Mouse (Mus musculus): ENCODE measurements at regions not wholly inside any gene's neighbourhood (a gene's known extent, or its start where the extent isn't known, plus 50 kb on each side); places are given as distances from the start of the nearest gene placed in this dataset.
"Not testable (repeated sequence)": the region's sequence is repeated elsewhere in the genome, so short reads cannot be mapped to it uniquely, and the experiment has no call there.

DNA sequence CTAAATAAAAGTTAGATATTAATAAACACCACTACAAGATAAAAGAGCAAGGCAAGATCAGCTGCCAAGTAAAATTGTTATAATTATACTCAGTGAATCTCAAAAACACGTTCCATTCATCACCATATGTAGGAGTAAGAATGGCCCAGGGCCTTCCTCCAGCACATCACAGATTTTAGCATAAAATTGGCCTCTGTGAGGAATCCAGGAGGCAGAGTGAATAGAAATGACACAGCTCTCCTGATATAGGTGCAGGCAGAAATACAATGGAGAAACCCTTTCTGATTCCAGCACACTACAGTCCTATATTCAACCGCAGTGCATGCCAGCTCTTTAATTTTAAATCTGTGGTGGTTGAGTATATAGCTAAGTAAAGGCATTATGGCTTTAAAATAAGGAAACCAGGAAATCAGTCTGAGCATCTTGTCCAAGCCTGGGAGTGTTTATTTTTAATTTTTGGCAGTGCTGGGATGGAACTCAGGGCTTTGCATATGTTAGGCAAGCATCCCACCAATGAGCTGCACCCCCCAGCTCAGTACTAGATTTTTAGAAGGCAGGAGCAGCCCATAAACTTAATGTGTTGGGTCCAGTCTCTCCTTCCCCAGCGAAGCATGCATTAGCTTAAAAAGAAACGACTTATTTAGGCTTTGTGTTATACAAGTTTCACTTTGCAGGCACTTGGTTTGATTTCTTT lies 158.3 kb upstream of the Ptprz1 start:
- Histone ChIP-seq H3K36me3 (ENCODE audit: control insufficient read depth, insufficient read depth, low read length) (no peaks in the 10 kb centered on the region), H3K4me2 (ENCODE audit: low read depth, low read length) (no peak overlapping the region), H3K9ac (ENCODE audit: low read length) (no peak overlapping the region), H3K27ac (ENCODE audit: low read length) (no peak overlapping the region), H3K27me3 (ENCODE audit: control insufficient read depth, insufficient read depth, low read length) (no peaks in the 10 kb centered on the region), H3K4me3 (replicated peaks; ENCODE audit: low read length) (no peak overlapping the region), H3K4me1 (ENCODE audit: control insufficient read depth, insufficient read depth, low read length) (no peaks in the 10 kb centered on the region), H3K9me3 (replicated peaks; ENCODE audit: control insufficient read depth, low read length) (no peaks in the 10 kb centered on the region)
- no peak for ATAC-seq (ENCODE audit: insufficient read depth, low FRiP score)
- WGBS, result 71% methylated on average over 4 of the region's 4 CpGs

- no peak for ATAC-seq (ENCODE audit: insufficient read depth, low FRiP score)
- WGBS, result 61% methylated on average over 7 of the region's 7 CpGs
- Histone ChIP-seq H3K27me3 (ENCODE audit: control insufficient read depth, insufficient read depth, low read length) (no peaks in the 10 kb centered on the region), H3K4me1 (ENCODE audit: control insufficient read depth, insufficient read depth, low read length) (no peaks in the 10 kb centered on the region), H3K9me3 (replicated peaks; ENCODE audit: control insufficient read depth, low read length) (no peaks in the 10 kb centered on the region), H3K4me2 (ENCODE audit: low read depth, low read length) (no peak overlapping the region), H3K4me3 (replicated peaks; ENCODE audit: low read length) (no peak overlapping the region), H3K9ac (ENCODE audit: low read length) (no peak overlapping the region), H3K36me3 (ENCODE audit: control insufficient read depth, insufficient read depth, low read length) (no peaks in the 10 kb centered on the region), H3K27ac (ENCODE audit: low read length) (no peak overlapping the region)
Observed at GRCm38 (mm10) chr6:22716144-22716856, 159.0 kb upstream of the Ptprz1 start.

GRCm38 (mm10) chr6:22698187-22698586 lies 177.1 kb upstream of the Ptprz1 start:
- no peak overlapping the region for H3K9ac ChIP-seq (ENCODE audit: low read length)
- H3K9me3 ChIP-seq (replicated peaks; ENCODE audit: control insufficient read depth, low read length), result no peaks in the 10 kb centered on the region
- ATAC-seq (ENCODE audit: insufficient read depth, low FRiP score), result no peak
- H3K4me2 ChIP-seq (ENCODE audit: low read depth, low read length), result no peak overlapping the region
- no peak overlapping the region for H3K27ac ChIP-seq (ENCODE audit: low read length)
- no peak overlapping the region for H3K4me3 ChIP-seq (replicated peaks; ENCODE audit: low read length)
- H3K4me1 ChIP-seq (ENCODE audit: control insufficient read depth, insufficient read depth, low read length), result no peaks in the 10 kb centered on the region
- no peaks in the 10 kb centered on the region for H3K27me3 ChIP-seq (ENCODE audit: control insufficient read depth, insufficient read depth, low read length)
- no peaks in the 10 kb centered on the region for H3K36me3 ChIP-seq (ENCODE audit: control insufficient read depth, insufficient read depth, low read length)

GRCm38 (mm10) chr6:22688678-22689126 lies 186.6 kb upstream of the Ptprz1 start:
- H3K9ac ChIP-seq (ENCODE audit: low read length), result no peak overlapping the region
- no peaks in the 10 kb centered on the region for H3K36me3 ChIP-seq (ENCODE audit: control insufficient read depth, insufficient read depth, low read length)
- 59% methylated on average over 7 of the region's 7 CpGs for WGBS
- no peak overlapping the region for H3K27ac ChIP-seq (ENCODE audit: low read length)
- H3K4me3 ChIP-seq (replicated peaks; ENCODE audit: low read length), result no peak overlapping the region
- ATAC-seq (ENCODE audit: insufficient read depth, low FRiP score), result no peak
- H3K4me2 ChIP-seq (ENCODE audit: low read depth, low read length), result no peak overlapping the region
- H3K9me3 ChIP-seq (replicated peaks; ENCODE audit: control insufficient read depth, low read length), result no peaks in the 10 kb centered on the region
- H3K4me1 ChIP-seq (ENCODE audit: control insufficient read depth, insufficient read depth, low read length), result no peaks in the 10 kb centered on the region
- no peaks in the 10 kb centered on the region for H3K27me3 ChIP-seq (ENCODE audit: control insufficient read depth, insufficient read depth, low read length)

- 46% methylated on average over 1 of the region's 1 CpGs for WGBS
- H3K36me3 ChIP-seq (ENCODE audit: control insufficient read depth, insufficient read depth, low read length), result no peaks in the 10 kb centered on the region
Observed at GRCm38 (mm10) chr6:22674586-22674929, 200.7 kb upstream of the Ptprz1 start.

DNA sequence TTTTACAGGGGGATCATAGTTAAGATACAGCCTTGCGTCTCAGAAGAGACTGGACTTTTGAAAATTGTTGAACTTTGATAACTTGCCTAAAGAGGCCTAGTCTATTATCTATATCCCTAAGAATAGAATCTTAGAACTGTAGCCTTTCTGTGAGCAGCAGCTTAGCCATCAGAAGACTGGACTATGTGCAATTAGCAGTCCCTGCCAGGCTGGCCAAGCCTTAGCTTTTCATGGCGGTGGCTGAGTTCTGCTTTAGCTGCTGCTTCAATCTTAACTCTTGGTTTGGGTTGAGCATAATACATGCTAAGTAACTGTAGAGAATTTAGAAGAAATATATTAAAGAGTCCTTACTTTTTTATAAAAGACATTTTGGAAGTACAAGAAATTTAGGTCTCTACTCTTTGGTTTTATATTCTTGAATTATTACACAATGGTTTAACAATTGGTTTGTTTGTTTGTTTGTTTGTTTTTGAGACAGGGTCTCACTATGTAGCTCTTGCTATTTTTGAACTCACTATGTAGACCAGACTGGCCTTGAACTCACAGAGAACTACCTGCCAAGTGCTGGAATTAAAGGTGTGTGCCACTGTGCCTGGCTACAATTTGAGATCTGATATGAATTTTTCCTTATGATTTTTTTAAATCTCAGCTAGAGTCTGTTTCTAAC lies 201.2 kb upstream of the Ptprz1 start:
- ATAC-seq (ENCODE audit: insufficient read depth, low FRiP score), result no peak
- no peaks in the 10 kb centered on the region for H3K27me3 ChIP-seq (ENCODE audit: control insufficient read depth, insufficient read depth, low read length)
- 86% methylated on average over 2 of the region's 2 CpGs for WGBS

More at GRCm38 (mm10) chr6:22674586-22674929, 200.7 kb upstream of the Ptprz1 start:
- Histone ChIP-seq H3K4me2 (ENCODE audit: low read depth, low read length) (no peak overlapping the region), H3K4me1 (ENCODE audit: control insufficient read depth, insufficient read depth, low read length) (no peaks in the 10 kb centered on the region), H3K27me3 (ENCODE audit: control insufficient read depth, insufficient read depth, low read length) (no peaks in the 10 kb centered on the region), H3K4me3 (replicated peaks; ENCODE audit: low read length) (no peak overlapping the region), H3K9ac (ENCODE audit: low read length) (no peak overlapping the region), H3K27ac (ENCODE audit: low read length) (no peak overlapping the region), H3K9me3 (replicated peaks; ENCODE audit: control insufficient read depth, low read length) (no peaks in the 10 kb centered on the region)
- no peak for ATAC-seq (ENCODE audit: insufficient read depth, low FRiP score)

GRCm38 (mm10) chr6:22671524-22671923 lies 203.8 kb upstream of the Ptprz1 start:
- 60% methylated on average over 1 of the region's 1 CpGs for WGBS
- ATAC-seq (ENCODE audit: insufficient read depth, low FRiP score), result no peak
- no peaks in the 10 kb centered on the region for H3K9me3 ChIP-seq (replicated peaks; ENCODE audit: control insufficient read depth, low read length)
- H3K4me3 ChIP-seq (replicated peaks; ENCODE audit: low read length), result no peak overlapping the region
- H3K9ac ChIP-seq (ENCODE audit: low read length), result no peak overlapping the region
- no peaks in the 10 kb centered on the region for H3K36me3 ChIP-seq (ENCODE audit: control insufficient read depth, insufficient read depth, low read length)
- no peaks in the 10 kb centered on the region for H3K27me3 ChIP-seq (ENCODE audit: control insufficient read depth, insufficient read depth, low read length)
- H3K4me1 ChIP-seq (ENCODE audit: control insufficient read depth, insufficient read depth, low read length), result no peaks in the 10 kb centered on the region
- no peak overlapping the region for H3K27ac ChIP-seq (ENCODE audit: low read length)
- H3K4me2 ChIP-seq (ENCODE audit: low read depth, low read length), result no peak overlapping the region

More for the DNA sequence above, 201.2 kb upstream of the Ptprz1 start:
- no peak overlapping the region for H3K9ac ChIP-seq (ENCODE audit: low read length)
- no peaks in the 10 kb centered on the region for H3K4me1 ChIP-seq (ENCODE audit: control insufficient read depth, insufficient read depth, low read length)
- H3K9me3 ChIP-seq (replicated peaks; ENCODE audit: control insufficient read depth, low read length), result no peaks in the 10 kb centered on the region
- H3K27ac ChIP-seq (ENCODE audit: low read length), result no peak overlapping the region
- no peak overlapping the region for H3K4me3 ChIP-seq (replicated peaks; ENCODE audit: low read length)
- no peaks in the 10 kb centered on the region for H3K36me3 ChIP-seq (ENCODE audit: control insufficient read depth, insufficient read depth, low read length)
- H3K4me2 ChIP-seq (ENCODE audit: low read depth, low read length), result no peak overlapping the region

DNA sequence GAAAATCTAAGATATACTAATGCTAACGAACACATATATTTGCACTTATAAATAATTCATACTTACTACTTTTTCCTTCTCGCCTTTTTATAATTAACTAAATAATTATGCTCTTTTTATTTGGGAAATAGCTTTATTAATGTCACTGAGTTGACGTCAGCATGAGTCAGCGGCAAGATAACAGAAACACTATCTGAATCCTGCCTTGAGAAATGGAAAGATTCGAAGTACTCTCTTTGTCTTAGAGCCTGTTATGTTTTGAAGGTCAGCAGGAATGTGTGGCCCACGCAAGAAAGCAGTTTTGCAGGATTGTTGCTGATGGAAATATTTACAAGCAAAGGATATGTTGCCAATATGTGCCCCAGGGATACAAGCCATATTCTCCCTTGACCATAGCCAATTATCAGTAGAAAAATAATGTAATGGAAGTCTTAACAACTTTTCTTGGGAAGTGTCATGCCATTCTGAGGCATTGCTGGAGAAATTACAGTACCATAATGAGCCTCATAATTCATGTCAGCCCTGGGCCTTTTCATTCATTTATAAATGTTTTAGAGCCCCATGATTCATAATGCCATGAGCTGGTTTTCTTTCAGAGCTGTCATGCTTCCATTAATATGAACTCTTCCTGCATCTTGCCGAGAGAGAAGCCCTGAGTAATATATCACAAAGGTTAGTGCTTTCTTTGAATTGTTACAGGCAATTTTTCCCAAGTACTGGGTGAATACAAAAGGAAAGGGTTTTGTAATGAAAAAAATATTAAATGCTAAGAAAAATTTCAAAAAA lies 206.9 kb upstream of the Ptprz1 start:
- Histone ChIP-seq H3K27me3 (ENCODE audit: control insufficient read depth, insufficient read depth, low read length) (no peaks in the 10 kb centered on the region), H3K4me3 (replicated peaks; ENCODE audit: low read length) (no peak overlapping the region), H3K27ac (ENCODE audit: low read length) (no peak overlapping the region), H3K4me1 (ENCODE audit: control insufficient read depth, insufficient read depth, low read length) (no peaks in the 10 kb centered on the region), H3K9ac (ENCODE audit: low read length) (no peak overlapping the region), H3K9me3 (replicated peaks; ENCODE audit: control insufficient read depth, low read length) (no peaks in the 10 kb centered on the region), H3K4me2 (ENCODE audit: low read depth, low read length) (no peak overlapping the region), H3K36me3 (ENCODE audit: control insufficient read depth, insufficient read depth, low read length) (no peaks in the 10 kb centered on the region)
- 73% methylated on average over 7 of the region's 7 CpGs for WGBS
- no peak for ATAC-seq (ENCODE audit: insufficient read depth, low FRiP score)

- H3K9ac ChIP-seq (ENCODE audit: low read length); H3K27ac ChIP-seq (ENCODE audit: low read length); H3K27me3 ChIP-seq (ENCODE audit: control insufficient read depth, insufficient read depth, low read length); ATAC-seq (ENCODE audit: insufficient read depth, low FRiP score); H3K36me3 ChIP-seq (ENCODE audit: control insufficient read depth, insufficient read depth, low read length); H3K4me2 ChIP-seq (ENCODE audit: low read depth, low read length); H3K9me3 ChIP-seq (replicated peaks; ENCODE audit: control insufficient read depth, low read length); H3K4me1 ChIP-seq (ENCODE audit: control insufficient read depth, insufficient read depth, low read length); H3K4me3 ChIP-seq (replicated peaks; ENCODE audit: low read length): not testable (repeated sequence)
- 94% methylated on average over 14 of the region's 15 CpGs for WGBS
Observed at GRCm38 (mm10) chr6:22657401-22657800, 217.9 kb upstream of the Ptprz1 start.
